Mouse (Mus musculus) layer of hippocampus, adult 2 months (tissue): ENCODE measurements around the gene Rps16. TPM values are rescaled to one million over a fixed set of nuclear protein-coding genes. Genes with fewer than 3 reads are reported as not detected.
"Not testable (repeated sequence)": the region's sequence is repeated elsewhere in the genome, so short reads cannot be mapped to it uniquely, and the experiment has no call there.

Experiments
- DNase-seq, 2 experiments: peaks; one replicate each; pipeline ENCODE4 v3.0.0; 2022; ENCODE audit warnings: low spot score in 2 of 2
- H3K27ac ChIP-seq: fragments of 200-600 bp; 2 replicates; pipeline ENCODE4 v1.8.1; 2022
- H3K4me3 ChIP-seq: fragments of 200-600 bp; 2 replicates; pipeline ENCODE4 v1.8.1; 2022; ENCODE audit warnings: mild to moderate bottlenecking
- CTCF ChIP-seq: fragments of 200-600 bp; conservative IDR thresholded peaks from 2 replicates; pipeline ENCODE4 v1.8.1; 2022; ENCODE audit warnings: antibody characterized with exemption, mild to moderate bottlenecking, moderate library complexity
- total RNA-seq, 2 experiments: library from RNA; stranded (reverse); gene quantifications; 2 replicates each; pipeline ENCODE4 v1.2.3; 2021

Rps16 gene
- total RNA-seq, 2 experiments from 2014 or later: 490 to 496 TPM

DNA sequence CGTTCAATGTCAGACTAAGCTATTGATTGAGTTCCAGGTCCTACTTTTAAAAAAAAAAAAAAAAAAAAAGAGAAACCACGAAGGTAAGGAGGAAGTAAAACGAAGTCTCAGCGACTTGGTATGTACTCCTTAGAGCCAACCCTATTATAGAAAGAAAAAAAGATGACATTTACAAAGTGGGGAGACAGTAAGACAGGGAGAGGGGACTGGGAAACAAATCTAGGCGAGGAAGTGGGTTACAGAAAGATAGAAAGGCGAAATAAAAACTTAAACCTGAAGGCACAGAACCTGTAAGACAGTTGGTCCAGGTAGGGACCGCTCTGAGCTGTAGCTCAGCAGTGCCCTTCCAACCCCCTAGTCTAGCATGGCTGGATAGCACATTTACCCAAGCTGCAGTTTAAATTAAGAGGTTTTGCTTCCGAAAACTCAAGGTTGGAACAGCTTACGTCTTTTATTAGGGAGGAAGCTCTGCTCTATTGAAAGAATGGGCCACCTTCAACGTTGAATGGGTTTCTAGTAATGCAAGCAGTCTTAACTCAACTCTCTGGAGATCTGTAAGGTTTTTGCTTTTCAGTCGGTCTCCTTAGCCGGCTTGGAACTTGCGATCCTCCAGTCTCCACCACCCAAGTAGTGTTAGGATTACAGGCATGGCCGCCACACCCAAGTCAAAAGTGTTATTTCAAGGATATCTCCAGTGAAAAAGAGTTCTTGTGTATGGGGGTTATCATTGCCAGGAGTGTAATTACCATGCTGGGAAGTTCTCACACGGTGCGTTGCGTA is 30.0 kb downstream of the Rps16 start, which contains the start of gene Zfp36:
TSS of gene Zfp36 (minus strand) at position 17 of the 780 bp plus-strand sequence.
- H3K27ac ChIP-seq: peak within 1 kb of the TSS; percentile 94
- DNase-seq: no peak
- no peak for TF ChIP-seq CTCF
- H3K4me3 ChIP-seq: peak within 1 kb of the TSS; percentile 59

DNA sequence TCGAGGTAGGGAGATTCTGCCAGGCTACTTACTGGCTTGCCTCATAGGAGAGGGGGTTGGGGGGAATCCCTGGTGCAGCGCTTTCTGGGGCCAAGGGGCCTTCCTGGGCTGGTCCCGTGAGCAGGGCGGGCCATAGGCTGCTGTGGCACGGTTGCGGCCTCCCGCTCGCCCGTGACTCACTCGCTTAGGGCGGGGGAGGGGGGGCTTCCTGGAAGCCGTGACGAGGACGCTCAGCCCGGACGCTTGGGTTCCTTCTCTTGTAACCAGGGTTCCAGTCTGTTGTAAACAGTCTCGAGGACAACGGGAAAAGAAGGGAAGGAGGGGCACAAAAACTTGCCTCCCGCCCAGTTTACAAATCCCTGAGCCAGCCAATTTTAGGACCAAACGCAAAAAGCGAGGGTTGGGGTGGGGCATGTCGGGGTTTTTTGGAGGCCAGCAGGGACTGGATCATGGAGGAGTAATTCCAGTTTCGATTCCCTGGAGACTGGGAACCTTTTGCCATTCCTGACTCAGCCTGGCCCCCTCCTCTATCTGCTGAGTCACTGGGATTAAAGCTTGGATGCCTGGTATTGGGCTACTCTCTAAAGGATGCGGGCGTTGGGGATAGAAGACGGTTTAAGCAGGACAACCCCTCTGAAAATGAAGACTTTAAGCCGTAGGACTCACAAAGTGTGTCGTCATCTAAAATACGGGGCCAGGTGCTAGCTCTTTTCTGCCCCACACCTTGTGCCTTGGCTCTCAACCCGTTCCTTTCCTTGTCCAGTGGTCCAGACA is 30.8 kb downstream of the Rps16 start:
- DNase-seq: no peak
- Histone ChIP-seq H3K27ac (peak overlapping the region; percentile 90), H3K4me3 (peak overlapping the region; percentile 38)
- no peak for TF ChIP-seq CTCF

DNA sequence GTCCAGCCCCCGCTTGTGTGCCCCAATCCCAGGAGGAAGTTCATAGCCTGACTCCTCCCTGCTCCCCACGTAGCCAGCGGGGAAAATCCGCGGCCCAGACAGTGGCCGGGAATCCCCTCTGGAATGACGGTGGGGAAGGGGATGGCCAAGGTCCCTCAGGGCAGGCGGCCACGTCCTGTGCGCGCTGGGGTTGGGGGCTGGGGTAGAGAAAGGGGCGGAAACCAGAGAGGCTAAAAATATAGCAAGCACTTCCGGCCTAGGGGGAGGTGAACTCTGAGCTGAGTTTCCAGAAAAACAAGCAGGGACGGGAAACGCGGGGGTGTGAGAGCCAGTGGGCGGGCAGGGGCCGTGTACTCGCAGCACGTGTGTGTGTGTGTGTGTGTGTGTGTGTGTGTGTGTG is 31.5 kb downstream of the Rps16 start:
- DNase-seq: no peak
- H3K4me3 ChIP-seq: peak overlapping the region; percentile 38
- no peak for TF ChIP-seq CTCF
- peak overlapping the region; percentile 90 for H3K27ac ChIP-seq

DNA sequence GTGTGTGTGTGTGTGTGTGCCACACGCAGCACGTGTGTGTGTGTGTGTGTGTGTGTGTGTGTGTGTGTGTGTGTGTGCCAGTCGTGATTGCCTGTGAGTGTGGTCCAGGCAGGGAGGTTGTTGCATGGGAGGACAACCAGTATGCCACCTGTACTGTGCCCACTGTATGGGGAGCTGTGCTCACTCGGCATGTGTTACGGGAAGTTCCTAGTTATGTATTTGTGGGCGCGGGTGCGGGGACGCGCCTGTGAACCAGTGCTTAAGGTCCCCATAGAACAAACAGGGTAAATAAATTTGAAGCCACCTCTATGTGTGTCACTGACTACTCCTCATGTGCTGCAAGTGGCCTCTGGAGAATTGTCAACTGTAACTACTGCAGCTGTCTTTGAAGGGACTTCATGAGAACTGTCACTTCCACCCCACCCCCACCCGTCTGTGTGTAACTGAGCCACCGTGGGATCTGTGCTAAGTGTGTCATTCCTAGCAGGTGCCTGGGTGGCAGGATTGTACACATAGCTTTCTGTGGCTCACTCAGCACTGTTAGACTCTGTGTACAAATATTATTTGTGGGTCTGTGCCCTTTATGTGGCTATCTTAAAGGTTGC is 32.0 kb downstream of the Rps16 start:
- Histone ChIP-seq H3K4me3 (peak overlapping the region; percentile 9; the same call in 1 of the 2 replicates), H3K27ac (peak overlapping the region; percentile 82)
- no peak for DNase-seq
- no peak for TF ChIP-seq CTCF

DNA sequence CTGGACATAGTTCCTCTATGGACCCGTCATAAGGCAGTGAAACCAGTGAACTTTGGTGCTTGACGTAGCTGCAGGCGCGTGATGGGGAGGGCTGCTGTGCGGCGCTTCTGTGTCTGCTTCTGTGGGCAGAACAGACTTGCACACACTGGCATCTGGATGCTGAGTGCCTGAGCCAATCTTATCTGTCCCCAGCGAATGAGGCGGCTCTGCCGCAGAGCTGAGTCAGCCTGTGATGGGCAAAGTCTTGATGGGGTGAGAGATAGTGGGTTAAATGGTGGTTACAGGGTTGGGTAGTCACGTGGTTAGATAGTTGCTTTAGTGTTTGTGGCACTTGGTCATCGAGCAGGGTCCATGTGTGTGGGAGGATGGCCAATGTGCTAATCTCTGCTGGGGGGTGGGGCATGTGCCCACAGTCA is 32.5 kb downstream of the Rps16 start:
- Histone ChIP-seq H3K4me3 (peak overlapping the region; percentile 9; the same call in 1 of the 2 replicates), H3K27ac (peak overlapping the region; percentile 82)
- DNase-seq: peak in 1 of 2 experiments; percentile 76
- TF ChIP-seq CTCF: no peak

DNA sequence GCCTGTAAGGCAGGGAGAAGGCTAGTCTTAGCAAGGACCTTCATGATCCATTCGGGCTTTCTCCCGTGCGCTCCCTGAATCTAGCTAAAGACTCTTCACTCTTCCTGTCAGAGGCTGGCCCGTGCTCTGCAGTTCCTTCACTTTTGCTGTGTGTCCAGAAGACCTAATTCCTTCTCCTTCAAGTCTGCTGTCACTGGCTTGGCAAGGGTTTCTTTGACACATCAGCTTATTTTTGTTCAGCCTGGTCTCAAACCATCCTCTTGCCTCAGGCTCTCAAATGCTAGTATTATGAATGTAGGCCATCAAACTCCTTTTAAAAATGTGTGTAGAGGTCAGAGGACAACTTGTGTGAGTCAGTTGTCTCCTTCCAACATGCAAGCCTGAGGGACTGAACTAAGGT is 33.2 kb downstream of the Rps16 start:
- Histone ChIP-seq H3K4me3 (no peak overlapping the region), H3K27ac (peak overlapping the region; percentile 82)
- DNase-seq: no peak
- TF ChIP-seq CTCF: no peak

DNA sequence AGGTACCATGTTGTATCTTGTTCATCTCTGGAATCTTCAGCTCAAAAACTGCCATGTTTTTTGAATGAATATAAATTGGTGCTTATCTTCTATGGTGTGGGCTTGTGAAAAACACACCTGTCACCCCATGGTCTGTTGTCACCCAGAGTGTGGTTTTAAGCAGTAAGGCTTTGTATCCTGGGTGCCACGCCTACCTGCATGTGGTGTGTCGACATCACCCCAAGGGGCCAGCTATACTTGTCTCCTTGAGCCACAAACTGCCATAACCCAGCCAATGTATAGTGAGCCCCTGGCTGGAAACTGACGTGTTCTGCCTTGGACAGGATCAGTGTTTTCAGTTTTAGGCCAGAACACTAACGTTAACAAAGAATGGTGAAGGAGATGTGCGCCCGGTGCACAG is 33.7 kb downstream of the Rps16 start:
- TF ChIP-seq CTCF: no peak
- H3K27ac ChIP-seq: peak overlapping the region; percentile 82; the same call in 1 of the 2 replicates
- H3K4me3 ChIP-seq: no peak overlapping the region
- DNase-seq: no peak

DNA sequence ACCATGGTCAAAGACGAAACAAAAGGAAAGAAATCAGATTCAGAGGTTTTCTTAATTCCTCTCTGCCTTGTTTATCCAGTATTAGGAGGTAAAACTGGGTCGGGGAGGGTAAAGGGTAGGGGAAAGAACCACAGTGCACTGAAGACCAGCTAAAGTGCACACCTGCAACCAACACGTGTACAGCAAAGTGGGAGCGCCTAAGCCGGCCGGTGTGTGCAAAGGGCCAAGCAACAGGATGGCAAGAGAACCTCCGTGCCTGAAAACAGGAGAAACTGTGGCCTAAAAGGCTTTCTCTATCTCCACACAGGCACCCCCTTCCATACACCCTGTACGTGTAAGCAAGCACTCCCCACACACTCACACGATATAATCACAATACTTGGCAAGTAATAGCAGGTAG is 34.7 kb downstream of the Rps16 start:
- DNase-seq: no peak
- Histone ChIP-seq H3K27ac (peak overlapping the region; percentile 32; the same call in 1 of the 2 replicates), H3K4me3 (no peak overlapping the region)
- no peak for TF ChIP-seq CTCF

DNA sequence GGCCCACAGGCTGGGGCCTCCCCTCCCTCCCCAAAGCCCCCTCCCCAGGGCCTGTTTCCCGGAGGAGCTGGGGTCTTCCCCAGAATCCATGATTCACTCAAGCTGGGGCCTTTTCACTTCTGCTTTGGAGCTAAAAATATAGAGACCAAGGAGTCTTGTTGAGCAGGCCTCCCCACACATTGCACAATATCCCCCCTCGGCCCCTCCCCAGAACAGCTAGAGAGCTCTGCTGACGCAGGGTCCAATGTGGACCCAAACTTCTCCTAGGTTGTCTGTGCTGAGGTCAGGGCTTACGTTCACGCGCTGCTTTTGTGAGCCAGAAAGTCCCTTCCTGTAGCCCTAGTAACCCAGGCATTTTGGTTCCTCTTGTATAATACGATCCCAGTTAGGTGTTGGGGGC is 35.6 kb downstream of the Rps16 start:
- TF ChIP-seq CTCF: no peak
- no peak overlapping the region for H3K4me3 ChIP-seq
- no peak for DNase-seq

DNA sequence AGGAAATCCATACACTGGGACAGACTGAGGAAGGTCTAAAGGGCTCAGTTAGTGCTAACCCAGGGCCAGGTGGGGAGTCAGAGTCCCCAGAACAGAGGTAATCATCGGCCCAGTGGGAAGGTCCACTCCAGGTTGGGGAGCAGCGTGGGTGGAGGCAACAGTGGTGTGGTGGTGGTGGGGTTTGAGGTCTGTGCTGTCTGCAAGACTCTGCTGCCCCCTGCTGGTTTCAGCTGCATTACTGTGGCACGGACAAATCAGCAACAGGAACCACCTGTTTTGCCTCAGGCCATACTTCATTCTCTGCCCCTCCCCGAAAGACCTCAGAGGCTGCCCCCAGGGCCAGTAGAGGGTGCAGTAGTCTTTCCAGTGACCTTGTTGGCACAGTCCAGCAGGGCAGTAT is 36.0 kb downstream of the Rps16 start:
- peak overlapping the region; percentile 64; the same call in 1 of the 2 replicates for H3K27ac ChIP-seq
- no peak overlapping the region for H3K4me3 ChIP-seq
- peak; percentile 70 to 83 for DNase-seq
- TF ChIP-seq CTCF: peak; percentile 82

More for the DNA sequence above, 35.6 kb downstream of the Rps16 start:
- H3K27ac ChIP-seq: peak overlapping the region; percentile 64; the same call in 1 of the 2 replicates

DNA sequence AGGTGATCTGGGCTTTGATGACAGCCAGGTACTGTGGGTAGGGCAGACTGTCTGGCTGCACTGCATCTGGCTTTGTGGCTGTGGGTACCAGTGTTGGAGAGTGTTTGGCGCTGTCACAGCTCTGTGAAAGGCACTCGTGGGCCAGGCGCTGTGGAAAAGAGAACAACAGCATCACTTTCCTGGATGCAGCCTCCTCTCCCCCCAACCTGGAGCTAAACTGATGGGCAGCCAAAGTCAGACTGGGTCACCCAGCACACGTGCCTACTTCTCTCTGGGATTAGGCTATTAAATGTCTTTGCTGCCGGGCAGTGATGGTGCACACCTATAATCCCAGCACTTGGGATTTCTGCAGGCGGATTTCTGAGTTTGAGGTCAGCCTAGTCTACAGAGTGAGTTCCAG is 36.4 kb downstream of the Rps16 start:
- not testable (repeated sequence) for H3K27ac ChIP-seq

DNA sequence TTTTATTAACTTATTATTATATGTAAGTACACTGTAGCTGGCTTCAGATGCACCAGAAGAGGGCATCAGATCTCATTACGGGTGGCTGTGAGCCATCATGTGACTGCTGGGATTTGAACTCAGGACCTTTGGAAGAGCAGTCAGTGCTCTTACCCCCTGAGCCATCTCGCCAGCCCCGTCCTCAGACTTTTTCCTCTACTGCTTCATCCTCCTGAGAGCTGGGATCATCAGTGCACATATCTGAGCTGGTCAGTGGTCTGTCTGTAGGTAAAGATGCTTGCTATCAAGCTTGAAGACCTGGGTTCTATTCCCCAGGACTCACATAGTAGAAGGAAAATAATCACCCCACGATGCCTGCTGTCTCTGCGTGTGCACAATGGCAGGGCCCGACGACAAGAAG is 36.9 kb downstream of the Rps16 start:
- not testable (repeated sequence) for H3K27ac ChIP-seq, H3K4me3 ChIP-seq, DNase-seq

More for the DNA sequence above, 36.4 kb downstream of the Rps16 start:
- DNase-seq, H3K4me3 ChIP-seq: not testable (repeated sequence)

DNA sequence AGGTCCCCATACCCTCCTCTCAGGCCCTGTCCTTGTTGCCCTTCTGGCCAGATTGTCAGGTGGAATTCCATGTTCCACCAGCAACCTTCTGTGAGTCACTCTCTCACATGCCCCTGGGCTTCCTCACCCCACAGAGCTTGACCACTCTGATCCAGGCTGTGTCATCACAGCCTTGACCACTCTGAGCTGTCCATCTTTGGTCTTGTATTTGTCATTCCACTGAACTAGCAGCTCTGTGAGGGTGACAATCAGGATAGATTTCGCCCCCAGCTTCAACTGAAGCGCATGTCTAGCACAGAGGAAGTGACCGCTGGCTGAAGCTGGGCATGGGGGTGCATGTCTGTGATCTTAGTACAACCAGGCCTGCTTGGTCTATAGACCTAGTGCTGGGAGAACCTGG is 39.9 kb downstream of the Rps16 start:
- no peak overlapping the region for H3K4me3 ChIP-seq
- no peak for DNase-seq
- TF ChIP-seq CTCF: no peak
- H3K27ac ChIP-seq: no peak overlapping the region
